Mouse (Mus musculus) G1E (cell line): ENCODE results near the gene Junb. TPM values are rescaled to one million over a fixed set of nuclear protein-coding genes. Genes with fewer than 3 reads are reported as not detected.
A peak's percentile ranks its signal among the peaks of the same experiment; 100 is the strongest.

Experiments used
- ATAC-seq: 2 replicates; pipeline ENCODE4 v1.8.0; 2016; ENCODE audit warnings: mild to moderate bottlenecking; ENCODE audit not compliant: insufficient number of reproducible peaks, poor library complexity, low FRiP score, severe bottlenecking; ENCODE audit errors: extremely low read depth
- DNase-seq: peaks from one replicate; pipeline ENCODE4 v3.0.0; 2012; ENCODE audit warnings: low spot score
- H3K27me3 ChIP-seq: 2 replicates; pipeline ENCODE4 v1.6.1; 2012; ENCODE audit warnings: mild to moderate bottlenecking, low read length, inconsistent platforms; ENCODE audit not compliant: insufficient read depth
- H3K36me3 ChIP-seq: replicated peaks from 2 replicates; pipeline ENCODE3; 2012; ENCODE audit warnings: mild to moderate bottlenecking, inconsistent platforms
- H3K4me1 ChIP-seq: 2 replicates; pipeline ENCODE4 v1.6.1; 2012; ENCODE audit warnings: low read depth, low read length, inconsistent platforms, mixed read lengths; ENCODE audit not compliant: insufficient read depth
- H3K4me3 ChIP-seq: 2 replicates; pipeline ENCODE4 v1.5.1; 2012; ENCODE audit warnings: low read depth, mild to moderate bottlenecking, inconsistent platforms, low read length, moderate library complexity, mixed read lengths
- H3K9me3 ChIP-seq: replicated peaks from 2 replicates; pipeline ENCODE4 v1.6.1; 2012; ENCODE audit warnings: inconsistent platforms
- CTCF ChIP-seq: IDR thresholded peaks from 2 replicates; pipeline ENCODE4 v1.5.1; 2012; ENCODE audit warnings: low read depth, low read length, inconsistent platforms, mixed read lengths
- GATA1 ChIP-seq: IDR thresholded peaks from 2 replicates; pipeline ENCODE4 v1.6.1; 2012; ENCODE audit warnings: borderline replicate concordance, low read length, inconsistent platforms, mixed read lengths
- GATA2 ChIP-seq: IDR thresholded peaks from 2 replicates; pipeline ENCODE4 v1.6.1; 2012; ENCODE audit warnings: low read depth, low read length, inconsistent platforms, borderline replicate concordance
- POLR2AphosphoS5 ChIP-seq: IDR thresholded peaks from 2 replicates; pipeline ENCODE4 v1.6.1; 2012; ENCODE audit warnings: low read depth, low read length, inconsistent platforms; ENCODE audit not compliant: insufficient replicate concordance
- TAL1 ChIP-seq: conservative IDR thresholded peaks from 2 replicates; pipeline ENCODE4 v1.6.1; 2012; ENCODE audit warnings: low read depth, low read length, inconsistent platforms, mixed read lengths
- polyA plus RNA-seq: library from polyadenylated mRNA; stranded (reverse); fragments of >175 nt; gene quantifications from 2 replicates; pipeline ENCODE4 v1.2.3, GENCODE M21; 2012
- total RNA-seq, 2 experiments: library from RNA; stranded (forward) in 1 of 2; stranded (reverse) in 1 of 2; fragments of 200-1000 nt in 1 of 2; fragments of >200 nt in 1 of 2; fragmentation: Nextera tagmentation in 1 of 2; gene quantifications; 2 replicates each; pipeline ENCODE4 v1.2.3; 2014 to 2017

Gene Junb
- total and polyA plus RNA-seq, 3 experiments = 23.8 to 66.8 (median 38.5) TPM

GRCm38 (mm10) chr8:84985049-84985683 lies 6.6 kb upstream of the Junb start:
- H3K36me3 ChIP-seq = no peaks in the 10 kb centered on the region
- H3K9me3 ChIP-seq = no peaks in the 10 kb centered on the region
- ATAC-seq = no peak
- H3K4me1 ChIP-seq = peaks cover 87% of the 10 kb centered on the region
- DNase-seq = no peak
- H3K27me3 ChIP-seq = no peaks in the 10 kb centered on the region
- TF ChIP-seq TAL1 = no peak
- TF ChIP-seq POLR2AphosphoS5 = no peak
- TF ChIP-seq GATA1 = no peak
- no peak for TF ChIP-seq GATA2
- TF ChIP-seq CTCF = no peak
- H3K4me3 ChIP-seq = peak overlapping the region; percentile 74

- ATAC-seq = no peak
- H3K9me3 ChIP-seq = no peaks in the 10 kb centered on the region
- no peaks in the 10 kb centered on the region for H3K27me3 ChIP-seq
- peak overlapping the region; percentile 74; the same call in 1 of the 2 replicates for H3K4me3 ChIP-seq
- H3K4me1 ChIP-seq = peaks cover 94% of the 10 kb centered on the region
- DNase-seq = no peak
- no peak for TF ChIP-seq GATA2
- no peak for TF ChIP-seq POLR2AphosphoS5
- no peak for TF ChIP-seq CTCF
- TF ChIP-seq TAL1 = no peak
- no peak for TF ChIP-seq GATA1
- no peaks in the 10 kb centered on the region for H3K36me3 ChIP-seq
Measured at GRCm38 (mm10) chr8:84984294-84985048, 6.0 kb upstream of the Junb start.

- no peaks in the 10 kb centered on the region for H3K27me3 ChIP-seq
- TF ChIP-seq CTCF = no peak
- TF ChIP-seq TAL1 = no peak
- no peak for TF ChIP-seq POLR2AphosphoS5
- no peak for TF ChIP-seq GATA1
- TF ChIP-seq GATA2 = no peak
- H3K4me3 ChIP-seq = peak overlapping the region; percentile 25; the same call in 1 of the 2 replicates
- DNase-seq = no peak
- H3K36me3 ChIP-seq = no peaks in the 10 kb centered on the region
- H3K4me1 ChIP-seq = peaks cover 95% of the 10 kb centered on the region
- no peaks in the 10 kb centered on the region for H3K9me3 ChIP-seq
- ATAC-seq = no peak
Measured at GRCm38 (mm10) chr8:84982499-84983011, 4.0 kb upstream of the Junb start.

GRCm38 (mm10) chr8:84981644-84982498 lies 3.4 kb upstream of the Junb start:
- H3K9me3 ChIP-seq = no peaks in the 10 kb centered on the region
- peak; percentile 21 for DNase-seq
- peak overlapping the region; percentile 25; the same call in 1 of the 2 replicates for H3K4me3 ChIP-seq
- H3K4me1 ChIP-seq = peaks cover 95% of the 10 kb centered on the region
- H3K36me3 ChIP-seq = peaks cover 4% of the 10 kb centered on the region
- no peak for ATAC-seq
- H3K27me3 ChIP-seq = no peaks in the 10 kb centered on the region
- no peak for TF ChIP-seq GATA2
- TF ChIP-seq GATA1 = no peak
- no peak for TF ChIP-seq POLR2AphosphoS5
- no peak for TF ChIP-seq TAL1
- TF ChIP-seq CTCF = no peak

GRCm38 (mm10) chr8:84980622-84981358 lies 2.3 kb upstream of the Junb start:
- ATAC-seq (no peak), DNase-seq (no peak)
- no peaks in the 10 kb centered on the region for H3K27me3 ChIP-seq
- no peak for TF ChIP-seq GATA2
- no peak for TF ChIP-seq POLR2AphosphoS5
- no peak for TF ChIP-seq TAL1
- TF ChIP-seq GATA1 = no peak
- TF ChIP-seq CTCF = no peak
- peak overlapping the region; percentile 87; the same call in 1 of the 2 replicates for H3K4me3 ChIP-seq
- no peaks in the 10 kb centered on the region for H3K9me3 ChIP-seq
- peaks cover 4% of the 10 kb centered on the region for H3K36me3 ChIP-seq
- H3K4me1 ChIP-seq = peaks cover 88% of the 10 kb centered on the region
